Mouse (Mus musculus) bone marrow, adult 2 months (tissue): ENCODE measurements around the gene Rcan1.

ENCODE experiments used
- CTCF ChIP-seq: fragments of 200-500 bp; IDR thresholded peaks from 2 replicates; pipeline ENCODE4 v1.5.1; 2011; ENCODE audit warnings: low read length, control low read depth; ENCODE audit not compliant: control insufficient read depth, insufficient read depth
- POLR2A ChIP-seq: fragments of 200-500 bp; IDR thresholded peaks from 2 replicates; pipeline ENCODE4 v1.6.1; 2011; ENCODE audit warnings: low read depth, mild to moderate bottlenecking, control low read depth, low read length, borderline replicate concordance; ENCODE audit not compliant: control insufficient read depth

- TF ChIP-seq CTCF, result no peak
- no peak for TF ChIP-seq POLR2A
Measured at GRCm38 (mm10) chr16:92435431-92435985, 35.2 kb downstream of the Rcan1 start.
